Mouse (Mus musculus) NIH3T3 (cell line): ENCODE measurements around the gene 4933428G20Rik.

ENCODE experiments used
- DNase-seq: peaks from one replicate; pipeline ENCODE4 v3.0.0-alpha.2; 2012; ENCODE audit warnings: low read depth

The 4933428G20Rik gene

GRCm38 (mm10) chr11:97462538-97462937 is 37.6 kb downstream of the 4933428G20Rik start:
- no peak for DNase-seq

GRCm38 (mm10) chr11:97461307-97461820 is 38.8 kb downstream of the 4933428G20Rik start:
- DNase-seq, result no peak

- DNase-seq, result peak; percentile 33
Measured at GRCm38 (mm10) chr11:97457120-97457519, 43.0 kb downstream of the 4933428G20Rik start.

GRCm38 (mm10) chr11:97451625-97452024 is 48.5 kb downstream of the 4933428G20Rik start:
- DNase-seq, result no peak

DNA sequence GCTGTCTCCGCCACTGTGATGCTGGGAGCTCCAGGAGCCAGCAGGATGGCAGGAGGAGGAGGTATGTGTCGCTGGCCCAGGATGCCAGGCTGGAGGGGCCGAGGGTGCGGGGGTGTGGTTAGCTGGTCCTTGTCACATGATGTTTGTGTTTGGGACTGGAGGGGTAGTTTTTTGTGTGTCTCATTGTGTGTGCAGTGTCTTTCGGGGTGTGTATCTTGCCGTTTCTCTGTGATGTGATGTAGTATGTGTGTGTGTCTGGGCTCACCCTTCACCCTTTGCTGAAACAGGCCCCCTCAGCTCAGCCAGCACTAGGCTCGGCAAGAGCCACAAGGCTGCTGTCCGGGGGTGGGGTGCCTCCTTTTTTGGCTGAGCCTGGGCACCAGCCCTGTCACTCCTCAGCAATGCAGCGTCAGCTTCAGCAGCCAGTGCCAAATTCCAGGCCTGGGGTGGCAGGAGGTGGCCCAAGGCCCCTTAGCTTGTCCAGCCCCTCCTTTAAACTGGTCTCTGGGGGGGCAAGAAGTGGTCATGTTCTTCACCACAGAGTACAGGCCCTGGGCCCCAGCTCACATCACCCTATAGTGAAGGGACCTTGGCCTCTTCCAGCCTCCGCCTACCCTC is 49.7 kb downstream of the 4933428G20Rik start:
- DNase-seq, result peak; percentile 79

- DNase-seq, result peak; percentile 95
Measured at GRCm38 (mm10) chr11:97449601-97450293, 50.4 kb downstream of the 4933428G20Rik start.

- peak; percentile 36 for DNase-seq
Measured at GRCm38 (mm10) chr11:97448611-97449394, 51.3 kb downstream of the 4933428G20Rik start.

GRCm38 (mm10) chr11:97447979-97448378 is 52.2 kb downstream of the 4933428G20Rik start:
- no peak for DNase-seq

DNA sequence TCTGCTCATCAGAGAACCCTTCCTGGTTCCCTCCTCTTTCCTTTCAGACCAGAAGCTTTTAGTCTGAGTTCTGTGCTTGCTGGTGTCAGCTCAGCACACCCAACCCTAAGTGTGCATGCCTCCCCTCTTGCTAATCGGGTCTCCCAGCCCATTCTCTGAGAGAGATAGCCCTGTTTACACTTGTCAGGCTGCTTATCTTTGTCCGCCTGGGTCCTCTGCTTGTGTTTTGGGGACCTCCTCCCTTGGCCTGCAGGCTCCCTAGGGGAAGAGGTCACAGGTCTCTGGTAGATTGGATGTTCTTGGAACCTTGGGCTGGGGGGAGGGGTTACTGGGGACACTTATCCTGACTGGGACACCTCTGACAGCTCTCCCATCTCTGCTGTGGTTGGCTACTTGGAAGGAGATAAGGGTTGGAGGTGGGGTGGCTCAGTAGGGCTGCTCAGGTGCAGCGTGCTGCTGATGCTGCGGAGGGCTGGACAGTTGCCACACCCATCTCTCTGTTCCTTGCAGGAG is 54.1 kb downstream of the 4933428G20Rik start:
- DNase-seq, result no peak

DNA sequence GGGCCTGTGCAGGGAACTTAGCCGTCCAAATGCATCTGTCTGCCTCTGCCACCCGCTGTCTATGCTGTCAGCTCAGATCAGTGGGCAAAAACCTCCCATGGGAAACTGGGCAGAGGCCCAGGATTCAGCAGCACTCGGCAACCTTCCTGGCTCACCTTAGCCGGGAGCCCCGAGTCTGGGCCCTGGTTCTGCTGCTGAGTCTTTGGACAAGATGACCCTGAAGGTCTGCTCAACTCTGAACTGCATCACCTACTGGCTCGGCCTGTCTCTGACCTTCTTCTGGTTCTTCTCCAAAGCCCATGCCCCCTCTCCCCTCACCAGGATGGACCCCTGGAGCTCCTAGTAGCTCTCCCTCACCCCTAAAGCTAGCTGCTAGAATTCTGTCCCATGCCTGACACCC is 54.5 kb downstream of the 4933428G20Rik start:
- DNase-seq, result no peak

GRCm38 (mm10) chr11:97442891-97443675 is 57.1 kb downstream of the 4933428G20Rik start:
- no peak for DNase-seq

DNA sequence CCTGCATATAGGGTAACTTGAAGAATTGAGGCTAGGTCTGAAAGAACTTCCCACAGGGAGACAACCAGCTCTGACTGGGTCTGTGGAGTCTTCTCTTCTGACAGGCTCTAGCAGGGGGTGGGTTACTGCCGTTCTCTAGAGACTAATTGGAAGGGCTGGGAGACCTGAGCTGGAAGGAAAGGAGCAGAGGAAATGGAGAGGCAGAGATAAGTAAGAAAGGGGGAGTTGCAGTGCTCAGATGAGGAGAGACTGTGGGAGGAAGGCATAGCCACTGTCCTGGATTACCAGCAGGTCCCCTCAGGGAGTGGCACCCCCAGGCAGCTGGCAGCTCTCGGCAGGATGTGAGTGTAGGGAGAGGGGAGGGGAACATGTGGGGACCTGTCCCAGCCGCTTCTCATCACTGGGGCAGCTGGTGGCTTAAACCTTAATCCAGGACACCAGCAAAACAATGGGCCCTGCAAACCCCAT is 58.4 kb downstream of the 4933428G20Rik start:
- no peak for DNase-seq

DNA sequence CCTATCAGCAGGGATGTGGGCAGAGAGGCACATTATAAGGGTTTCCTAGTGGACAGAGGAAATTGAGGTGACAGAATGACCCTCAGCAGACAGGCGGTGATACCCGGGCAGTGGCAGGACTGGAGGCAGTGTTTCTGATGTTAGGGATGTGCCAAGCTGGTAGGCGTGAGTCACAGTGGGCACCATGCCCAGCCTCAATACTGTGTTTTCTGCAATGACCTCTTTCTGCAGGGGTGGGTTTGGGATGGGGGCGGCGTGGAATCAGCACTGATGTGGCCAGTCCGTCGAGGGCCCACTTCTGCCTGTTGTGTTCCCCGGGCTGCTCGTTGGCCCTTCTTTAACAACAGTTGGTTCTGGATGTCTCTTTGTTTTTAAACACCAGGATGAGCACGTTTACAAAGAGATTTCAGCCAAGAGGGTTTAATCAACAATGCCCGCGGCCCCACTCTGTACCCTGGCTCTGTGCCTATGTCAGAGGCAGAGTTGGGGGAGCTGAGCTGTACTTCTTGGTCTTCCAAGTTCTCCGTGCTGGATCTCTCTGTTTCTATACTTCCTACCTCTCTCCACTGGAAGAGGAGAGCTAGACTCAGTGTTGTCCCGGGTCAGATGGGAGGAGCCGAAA is 59.0 kb downstream of the 4933428G20Rik start:
- DNase-seq, result peak; percentile 86
